Mouse (Mus musculus) stomach, postnatal 0 days (tissue): Measurements from ENCODE around the gene Htr5b. TPM values are rescaled to one million over a fixed set of nuclear protein-coding genes. Genes with fewer than 3 reads are reported as not detected.

Experiments used
- ATAC-seq: fragments of 200-750 bp; cut with Nextera tagmentation; 2 replicates; pipeline ENCODE4 v1.8.0; 2017; ENCODE audit not compliant: low FRiP score, low TSS enrichment
- DNase-seq: peaks from one replicate; pipeline ENCODE4 v3.0.0-alpha.2; 2016; ENCODE audit warnings: low spot score
- H3K27ac ChIP-seq: fragments of 300-500 bp; sonication (generic); replicated peaks from 2 replicates; pipeline ENCODE4 v1.5.1; 2014; ENCODE audit warnings: mild to moderate bottlenecking, control low read depth
- H3K27me3 ChIP-seq: fragments of 300-500 bp; sonication (generic); 2 replicates; pipeline ENCODE4 v1.6.1; 2014; ENCODE audit warnings: low read length; ENCODE audit not compliant: control insufficient read depth, insufficient read depth
- H3K36me3 ChIP-seq: fragments of 300-500 bp; sonication (generic); 2 replicates; pipeline ENCODE4 v1.6.1; 2014; ENCODE audit warnings: low read length, mixed read lengths; ENCODE audit not compliant: control insufficient read depth, insufficient read depth
- H3K4me1 ChIP-seq: fragments of 300-500 bp; sonication (generic); replicated peaks from 2 replicates; pipeline ENCODE4 v1.6.1; 2014; ENCODE audit warnings: antibody characterized with exemption; ENCODE audit not compliant: control insufficient read depth, insufficient read depth
- H3K4me2 ChIP-seq: fragments of 300-500 bp; sonication (generic); replicated peaks from 2 replicates; pipeline ENCODE4 v1.6.1; 2014; ENCODE audit warnings: low read depth, mild to moderate bottlenecking, control low read depth, moderate library complexity
- H3K4me3 ChIP-seq: fragments of 300-500 bp; sonication (generic); 2 replicates; pipeline ENCODE4 v1.5.1; 2014; ENCODE audit warnings: low read depth, low read length, control low read depth
- H3K9ac ChIP-seq: fragments of 300-500 bp; sonication (generic); 2 replicates; pipeline ENCODE4 v1.6.1; 2014; ENCODE audit warnings: mild to moderate bottlenecking, low read length, control low read depth, mixed read lengths
- H3K9me3 ChIP-seq: fragments of 300-500 bp; sonication (generic); 2 replicates; pipeline ENCODE4 v1.6.1; 2016; ENCODE audit warnings: low read length; ENCODE audit not compliant: control insufficient read depth
- CTCF ChIP-seq: IDR thresholded peaks from 2 replicates; pipeline ENCODE4 v1.5.1; 2016; ENCODE audit warnings: antibody characterized with exemption, low read depth, mild to moderate bottlenecking, moderate library complexity
- EP300 ChIP-seq: optimal IDR thresholded peaks from 2 replicates; pipeline ENCODE3; 2016; ENCODE audit warnings: antibody characterized with exemption
- WGBS: fragments of 180-500 bp; shearing (Covaris S2); extraction: QIAGEN DNeasy Blood & Tissue Kit; methylation state at CpG from one replicate; pipeline ENCODE4 v1.1.7; 2014; 5-methylcytosine and 5-hydroxymethylcytosine counted together
- polyA plus RNA-seq: library from polyadenylated mRNA; unstranded; fragments of >200 nt; fragmentation: Nextera tagmentation; extraction: Ambion mirVana; gene quantifications from 2 replicates; pipeline ENCODE4 v1.2.1, GENCODE M21; 2015

The Htr5b gene
- 0.05 and 0.10 TPM in 2 replicates for polyA plus RNA-seq

DNA sequence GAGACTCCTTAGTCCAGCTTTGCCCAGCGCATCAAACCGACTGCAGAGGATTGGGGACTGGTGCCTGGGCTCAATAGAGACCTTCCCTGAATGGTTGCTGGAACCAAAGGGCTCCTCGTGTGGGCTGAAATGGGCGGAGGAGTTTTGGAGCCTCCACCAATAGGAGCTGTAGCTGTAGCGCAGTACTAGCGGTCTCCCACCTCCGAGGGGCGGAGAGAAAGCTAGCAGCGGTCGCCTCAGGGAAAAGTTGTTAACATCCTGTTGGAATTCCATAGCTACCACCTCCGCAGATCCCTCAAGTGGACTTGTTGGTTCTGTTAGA lies at the start of gene Htr5b:
Htr5b (minus strand) TSS at position 67 of the 322 bp plus-strand sequence.
- H3K9me3 ChIP-seq, result no peaks in the 10 kb centered on the region
- H3K4me1 ChIP-seq, result 0 out of 2 replicates have a peak, but pooled peaks cover 3% of the 10 kb centered on the region
- no peaks in the 10 kb centered on the region for H3K36me3 ChIP-seq
- peaks cover 5% of the 10 kb centered on the region; the same call in 1 of the 2 replicates for H3K27me3 ChIP-seq
- TF ChIP-seq CTCF, result no peak
- TF ChIP-seq EP300, result no peak
- H3K27ac ChIP-seq, result no peak within 1 kb of the TSS
- H3K4me3 ChIP-seq, result peak within 1 kb of the TSS; percentile 17
- 5% methylated on average over 11 of the region's 11 CpGs for WGBS
- peak; percentile 20 for DNase-seq
- no peak; the same call in 1 of the 2 replicates for ATAC-seq
- H3K4me2 ChIP-seq, result peak within 1 kb of the TSS; percentile 38
- no peak within 1 kb of the TSS for H3K9ac ChIP-seq

DNA sequence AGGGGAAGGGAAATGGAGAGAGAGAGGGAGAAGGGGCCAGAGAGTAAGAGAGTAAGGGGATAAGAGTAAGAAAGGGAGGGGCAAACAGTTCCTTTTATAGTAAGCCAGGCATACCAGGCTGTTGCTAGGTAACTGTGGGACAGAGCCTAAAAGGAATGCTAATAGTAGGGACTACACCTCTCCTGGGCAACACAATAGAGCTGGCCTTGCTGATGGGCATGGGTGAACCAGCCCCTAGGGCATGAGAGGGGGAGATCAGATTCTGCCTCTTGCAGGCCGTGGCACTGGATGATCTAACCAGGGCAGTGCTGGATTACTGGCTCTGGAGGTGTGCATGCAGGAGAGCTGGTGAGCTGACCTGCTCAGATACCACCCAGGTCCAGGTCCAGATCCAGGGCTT lies 49.2 kb upstream of the Htr5b start:
- Histone ChIP-seq H3K4me3 (no peak overlapping the region), H3K4me2 (no peak overlapping the region), H3K9me3 (no peaks in the 10 kb centered on the region), H3K27me3 (no peaks in the 10 kb centered on the region), H3K27ac (no peak overlapping the region), H3K9ac (no peak overlapping the region), H3K4me1 (no peaks in the 10 kb centered on the region), H3K36me3 (no peaks in the 10 kb centered on the region)
- WGBS, result 48% methylated on average over 1 of the region's 1 CpGs
- DNase-seq, result no peak
- no peak for TF ChIP-seq EP300
- TF ChIP-seq CTCF, result no peak
- ATAC-seq, result no peak

DNA sequence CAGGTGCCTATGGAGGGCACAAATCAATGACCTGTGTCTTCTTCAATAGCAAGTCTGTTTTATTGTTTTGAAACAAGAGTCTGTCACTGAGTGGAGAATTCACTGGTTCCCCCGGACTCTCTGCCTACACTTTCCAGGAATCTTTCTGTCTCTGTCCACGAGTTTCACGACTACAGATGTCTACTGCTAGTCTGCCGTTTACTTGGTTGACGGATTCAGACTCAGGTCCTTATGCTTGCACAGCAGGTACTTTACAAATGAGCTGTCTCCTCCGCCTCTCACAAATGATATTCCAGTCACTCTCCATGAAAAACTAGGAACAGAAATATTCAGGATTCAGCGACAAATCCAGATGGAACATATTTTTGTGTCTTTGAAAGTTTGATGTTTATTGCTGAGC lies 42.3 kb upstream of the Htr5b start:
- no peak overlapping the region for H3K27ac ChIP-seq
- no peaks in the 10 kb centered on the region for H3K4me1 ChIP-seq
- WGBS, result 81% methylated on average over 7 of the region's 7 CpGs
- DNase-seq (no peak), ATAC-seq (no peak)
- no peak overlapping the region for H3K4me2 ChIP-seq
- TF ChIP-seq EP300, result no peak
- no peak for TF ChIP-seq CTCF
- no peaks in the 10 kb centered on the region for H3K36me3 ChIP-seq
- no peak overlapping the region for H3K4me3 ChIP-seq
- no peaks in the 10 kb centered on the region for H3K9me3 ChIP-seq
- H3K27me3 ChIP-seq, result no peaks in the 10 kb centered on the region
- no peak overlapping the region for H3K9ac ChIP-seq

DNA sequence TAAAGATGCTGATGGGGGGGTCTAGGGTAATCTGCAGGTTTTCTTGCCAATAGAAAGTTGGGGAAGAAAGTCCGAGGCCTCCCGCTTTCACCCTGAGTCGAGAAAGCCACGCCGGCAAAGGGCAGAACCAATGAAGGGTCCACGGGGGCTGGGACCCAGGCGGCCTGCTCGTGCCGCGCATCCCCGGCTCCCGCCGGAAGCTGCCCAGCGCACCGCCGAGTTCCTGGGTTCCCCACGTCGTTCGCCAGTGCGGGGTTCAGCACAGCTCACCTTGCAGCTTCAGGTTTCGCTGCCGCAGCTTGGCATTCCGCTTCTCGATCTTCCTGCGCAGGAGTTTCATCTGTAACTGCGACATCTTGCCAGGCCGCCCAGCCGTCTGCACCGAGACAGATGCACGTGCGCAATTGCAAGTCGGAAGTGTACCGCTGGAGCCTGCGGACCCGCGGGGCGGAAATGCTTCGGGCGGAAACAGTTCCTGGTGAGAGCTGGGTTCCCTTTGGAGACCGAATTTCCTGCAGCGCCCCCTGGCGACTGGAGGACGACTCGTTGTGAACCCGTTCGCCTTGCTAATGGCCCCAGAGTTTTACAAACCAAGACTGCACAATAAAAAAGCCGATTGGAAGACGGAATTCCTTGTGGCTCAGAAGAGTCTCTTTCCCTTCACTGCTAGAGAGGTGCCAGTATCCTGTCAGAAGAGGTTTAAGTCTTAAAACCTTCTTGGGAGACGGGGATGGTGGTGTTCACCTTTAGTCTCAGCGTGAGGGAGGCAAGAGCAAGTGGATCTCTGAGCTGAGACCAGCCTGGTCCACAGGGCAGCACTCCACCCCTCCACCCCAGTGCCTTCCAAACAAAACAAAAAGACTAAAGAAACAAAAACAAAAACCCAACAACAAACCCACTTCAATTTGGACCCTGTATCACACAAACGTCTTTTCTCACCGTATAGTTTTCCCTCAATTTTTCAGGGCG lies 39.5 kb upstream of the Htr5b start, which contains the start of gene Ddx18:
Ddx18 (minus strand) TSS at position 469 of the 969 bp plus-strand sequence.
- Histone ChIP-seq H3K36me3 (peaks cover 9% of the 10 kb centered on the region; the same call in 1 of the 2 replicates), H3K4me2 (peak within 1 kb of the TSS; percentile 48), H3K9ac (peak within 1 kb of the TSS; percentile 52), H3K9me3 (no peaks in the 10 kb centered on the region), H3K27ac (peak within 1 kb of the TSS; percentile 78), H3K4me1 (no peaks in the 10 kb centered on the region), H3K27me3 (no peaks in the 10 kb centered on the region), H3K4me3 (peak within 1 kb of the TSS; percentile 75)
- peak; percentile 90 for TF ChIP-seq CTCF
- TF ChIP-seq EP300, result peak; percentile 49
- WGBS, result 7% methylated on average over 53 of the region's 53 CpGs
- DNase-seq, result peak; percentile 96
- peak; percentile 98 for ATAC-seq

DNA sequence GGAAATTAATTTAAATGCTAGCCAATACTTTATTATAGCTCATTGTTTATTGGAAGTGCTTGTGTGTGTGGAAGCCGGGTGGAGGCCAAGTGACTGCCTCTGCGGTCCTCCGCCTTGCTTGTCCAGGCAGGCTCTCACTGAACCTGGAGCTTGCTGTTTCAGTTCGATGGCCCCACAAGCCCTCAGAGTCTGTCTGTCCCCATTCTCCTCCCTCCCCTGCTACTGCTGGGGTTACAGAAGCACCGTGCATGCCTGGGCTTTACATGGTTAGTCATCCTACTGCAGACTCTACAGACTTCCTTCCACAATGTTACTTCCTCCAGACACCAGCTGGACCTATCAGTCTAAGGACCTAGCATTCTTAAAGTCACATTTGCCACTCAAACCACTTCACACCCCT lies 29.6 kb upstream of the Htr5b start:
- no peak for TF ChIP-seq CTCF
- no peak for TF ChIP-seq EP300
- Histone ChIP-seq H3K9me3 (no peaks in the 10 kb centered on the region), H3K4me3 (no peak overlapping the region), H3K27ac (no peak overlapping the region), H3K4me2 (no peak overlapping the region), H3K4me1 (no peaks in the 10 kb centered on the region), H3K27me3 (no peaks in the 10 kb centered on the region), H3K9ac (no peak overlapping the region), H3K36me3 (peaks cover 49% of the 10 kb centered on the region)
- ATAC-seq, result no peak
- no peak for DNase-seq
- WGBS, result 95% methylated on average over 5 of the region's 5 CpGs

DNA sequence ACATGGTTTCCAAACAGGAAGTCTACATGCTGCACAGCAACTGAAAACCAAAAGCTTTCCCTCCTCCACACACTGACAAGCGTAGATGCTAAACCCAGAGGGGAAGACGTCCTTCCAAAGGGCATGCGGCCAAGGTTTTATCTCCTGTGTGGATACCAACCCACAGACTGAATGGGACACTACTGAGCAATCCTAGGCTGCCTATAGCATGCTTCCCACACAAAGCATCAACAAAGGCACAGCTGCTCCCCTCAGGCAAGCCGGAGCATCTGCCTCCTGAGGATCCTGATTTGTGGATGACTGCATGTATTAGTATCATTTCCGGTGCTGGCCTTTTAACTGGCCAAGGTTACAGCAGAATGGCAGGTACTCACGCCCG lies 23.2 kb upstream of the Htr5b start:
- ATAC-seq (no peak), DNase-seq (no peak)
- Histone ChIP-seq H3K27ac (no peak overlapping the region), H3K36me3 (peaks cover 15% of the 10 kb centered on the region), H3K9ac (no peak overlapping the region), H3K9me3 (no peaks in the 10 kb centered on the region), H3K4me3 (no peak overlapping the region), H3K27me3 (no peaks in the 10 kb centered on the region), H3K4me1 (no peaks in the 10 kb centered on the region), H3K4me2 (no peak overlapping the region)
- no peak for TF ChIP-seq CTCF
- 84% methylated on average over 7 of the region's 7 CpGs for WGBS
